Mouse (Mus musculus) CH12.LX (cell line): ENCODE data around the gene Entpd1.

Source experiments
- CTCF ChIP-seq, 2 experiments: IDR thresholded peaks in 1 of 2; conservative IDR thresholded peaks in 1 of 2; 2 replicates each; pipeline ENCODE4 v1.5.1; 2011 to 2012; ENCODE audit warnings: low read depth in 2 of 2, low read length in 2 of 2, improper control_type of control experiment in 1 of 2, inconsistent platforms in 1 of 2, mild to moderate bottlenecking in 1 of 2, moderate library complexity in 1 of 2
- POLR2A ChIP-seq: IDR thresholded peaks from 2 replicates; pipeline ENCODE4 v1.6.1; 2011; ENCODE audit warnings: low read depth, mild to moderate bottlenecking, improper control_type of control experiment, low read length
- TBP ChIP-seq: conservative IDR thresholded peaks from 2 replicates; pipeline ENCODE4 v1.6.1; 2011; ENCODE audit warnings: low read depth, low read length, improper control_type of control experiment

DNA sequence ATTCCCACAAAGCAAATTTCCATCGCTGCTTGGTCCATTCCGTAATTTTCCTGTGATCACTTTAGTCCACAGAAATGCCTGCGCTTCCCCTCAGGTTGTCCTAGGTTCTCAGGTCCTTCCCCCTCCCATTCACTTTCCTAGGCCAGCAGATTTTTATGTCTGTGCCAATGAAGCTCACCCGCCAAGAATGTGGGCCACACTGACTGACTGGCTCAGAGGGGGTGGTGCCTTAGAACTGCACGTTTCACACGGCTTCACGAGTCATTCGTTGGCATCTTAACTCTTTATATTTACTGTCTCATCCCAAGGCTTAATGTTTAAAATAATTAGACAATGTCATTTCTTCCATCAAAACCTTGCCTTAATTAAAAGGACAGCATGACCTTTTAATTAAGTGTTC, 16.3 kb upstream of the Entpd1 start:
- TF ChIP-seq POLR2A: no peak
- TF ChIP-seq TBP: no peak
- no peak for TF ChIP-seq CTCF (conservative IDR thresholded peaks at IDR 0.05 in 1 of 2, IDR thresholded peaks at IDR 0.05 in 1 of 2; ENCODE audit: low read depth in 2 of 2, low read length in 2 of 2)
